Mouse (Mus musculus) neural tube, embryonic 14.5 days (tissue): ENCODE measurements around the gene Ralbp1. TPM values are rescaled to one million over a fixed set of nuclear protein-coding genes. Genes with fewer than 3 reads are reported as not detected.

ENCODE experiments used
- ATAC-seq: fragments of 200-750 bp; cut with Nextera tagmentation; 2 replicates; pipeline ENCODE4 v1.8.0; 2017; ENCODE audit warnings: low read depth, mild to moderate bottlenecking, moderate TSS enrichment, moderate library complexity
- H3K27ac ChIP-seq: fragments of 300-500 bp; sonication (generic); 2 replicates; pipeline ENCODE4 v1.5.1; 2014; ENCODE audit warnings: low read depth, mild to moderate bottlenecking, control low read depth, low read length, moderate library complexity, mixed read lengths
- H3K27me3 ChIP-seq: fragments of 300-500 bp; sonication (generic); 2 replicates; pipeline ENCODE4 v1.6.1; 2014; ENCODE audit warnings: low read length; ENCODE audit not compliant: control insufficient read depth, insufficient read depth
- H3K36me3 ChIP-seq: fragments of 300-500 bp; sonication (generic); 2 replicates; pipeline ENCODE4 v1.6.1; 2014; ENCODE audit warnings: low read length, mixed read lengths; ENCODE audit not compliant: control insufficient read depth, insufficient read depth
- H3K4me1 ChIP-seq: fragments of 300-500 bp; sonication (generic); 2 replicates; pipeline ENCODE4 v1.6.1; 2014; ENCODE audit warnings: low read length; ENCODE audit not compliant: control insufficient read depth, insufficient read depth
- H3K4me2 ChIP-seq: fragments of 300-500 bp; sonication (generic); 2 replicates; pipeline ENCODE4 v1.6.1; 2014; ENCODE audit warnings: mild to moderate bottlenecking, low read depth, low read length, control low read depth
- H3K4me3 ChIP-seq: fragments of 300-500 bp; sonication (generic); 2 replicates; pipeline ENCODE4 v1.5.1; 2014; ENCODE audit warnings: low read depth, low read length, control low read depth, mixed read lengths
- H3K9ac ChIP-seq: fragments of 300-500 bp; sonication (generic); replicated peaks from 2 replicates; pipeline ENCODE4 v1.6.1; 2014; ENCODE audit warnings: low read depth, mild to moderate bottlenecking, control low read depth, low read length, mixed read lengths
- H3K9me3 ChIP-seq: fragments of 300-500 bp; sonication (generic); 2 replicates; pipeline ENCODE4 v1.6.1; 2016; ENCODE audit warnings: low read length; ENCODE audit not compliant: control insufficient read depth
- WGBS: fragments of 180-500 bp; shearing (Covaris S2); extraction: QIAGEN DNeasy Blood & Tissue Kit; methylation state at CpG from one replicate; pipeline ENCODE4 v1.1.7; 2014; 5-methylcytosine and 5-hydroxymethylcytosine counted together
- polyA plus RNA-seq: library from polyadenylated mRNA; unstranded; fragments of >200 nt; fragmentation: Nextera tagmentation; extraction: Ambion mirVana; gene quantifications from 2 replicates; pipeline ENCODE4 v1.2.1, GENCODE M21; 2014

Ralbp1 gene
- 39.5 and 45.9 TPM in 2 replicates for polyA plus RNA-seq

GRCm38 (mm10) chr17:65885697-65886529 is at the start of gene Ralbp1:
TSS of gene Ralbp1 (minus strand) at chr17:65885798.
- H3K4me1 ChIP-seq: peaks cover 15% of the 10 kb centered on the region
- H3K4me3 ChIP-seq: peak within 1 kb of the TSS; percentile 91
- no peak for ATAC-seq
- H3K9me3 ChIP-seq: no peaks in the 10 kb centered on the region
- H3K9ac ChIP-seq: peak within 1 kb of the TSS; percentile 87
- no peaks in the 10 kb centered on the region for H3K36me3 ChIP-seq
- H3K27me3 ChIP-seq: no peaks in the 10 kb centered on the region
- peak within 1 kb of the TSS; percentile 90 for H3K4me2 ChIP-seq
- WGBS: 4% methylated on average over 14 of the region's 14 CpGs
- peak within 1 kb of the TSS; percentile 95 for H3K27ac ChIP-seq

GRCm38 (mm10) chr17:65933741-65934140 is 48.1 kb upstream of the Ralbp1 start:
- H3K27ac ChIP-seq: no peak overlapping the region
- H3K4me1 ChIP-seq: no peaks in the 10 kb centered on the region
- H3K27me3 ChIP-seq: no peaks in the 10 kb centered on the region
- no peaks in the 10 kb centered on the region for H3K9me3 ChIP-seq
- 95% methylated on average over 2 of the region's 2 CpGs for WGBS
- H3K4me2 ChIP-seq: no peak overlapping the region
- peaks cover 19% of the 10 kb centered on the region for H3K36me3 ChIP-seq
- no peak overlapping the region for H3K9ac ChIP-seq
- ATAC-seq: no peak
- no peak overlapping the region for H3K4me3 ChIP-seq

GRCm38 (mm10) chr17:65931525-65931924 is 45.9 kb upstream of the Ralbp1 start:
- Histone ChIP-seq H3K36me3 (peaks cover 22% of the 10 kb centered on the region), H3K4me1 (no peaks in the 10 kb centered on the region), H3K27me3 (no peaks in the 10 kb centered on the region), H3K27ac (0 out of 2 replicates have a peak overlapping the region, but pooled peaks have one; percentile 18), H3K9ac (no peak overlapping the region), H3K4me2 (no peak overlapping the region), H3K4me3 (no peak overlapping the region), H3K9me3 (no peaks in the 10 kb centered on the region)
- 37% methylated on average over 6 of the region's 6 CpGs for WGBS
- peak; percentile 54; the same call in 1 of the 2 replicates for ATAC-seq

- Histone ChIP-seq H3K9me3 (no peaks in the 10 kb centered on the region), H3K36me3 (peaks cover 26% of the 10 kb centered on the region), H3K4me2 (no peak overlapping the region), H3K27ac (no peak overlapping the region), H3K4me3 (no peak overlapping the region), H3K9ac (no peak overlapping the region), H3K27me3 (no peaks in the 10 kb centered on the region), H3K4me1 (no peaks in the 10 kb centered on the region)
- no peak for ATAC-seq
- 83% methylated on average over 6 of the region's 6 CpGs for WGBS
These were observed 45.4 kb upstream of the Ralbp1 start for GRCm38 (mm10) chr17:65930960-65931359.

GRCm38 (mm10) chr17:65930158-65930826 is 44.7 kb upstream of the Ralbp1 start:
- H3K4me3 ChIP-seq: no peak overlapping the region
- H3K36me3 ChIP-seq: peaks cover 33% of the 10 kb centered on the region
- no peak overlapping the region for H3K27ac ChIP-seq
- H3K9me3 ChIP-seq: no peaks in the 10 kb centered on the region
- H3K4me2 ChIP-seq: no peak overlapping the region
- H3K27me3 ChIP-seq: no peaks in the 10 kb centered on the region
- H3K9ac ChIP-seq: no peak overlapping the region
- no peak for ATAC-seq
- 85% methylated on average over 7 of the region's 7 CpGs for WGBS
- no peaks in the 10 kb centered on the region for H3K4me1 ChIP-seq

- H3K4me3 ChIP-seq: no peak overlapping the region
- WGBS: 89% methylated on average over 22 of the region's 22 CpGs
- H3K4me1 ChIP-seq: no peaks in the 10 kb centered on the region
These were observed 43.9 kb upstream of the Ralbp1 start for GRCm38 (mm10) chr17:65929319-65929978.

GRCm38 (mm10) chr17:65927077-65927476 is 41.5 kb upstream of the Ralbp1 start:
- H3K4me3 ChIP-seq: no peak overlapping the region
- H3K9me3 ChIP-seq: no peaks in the 10 kb centered on the region
- no peaks in the 10 kb centered on the region for H3K4me1 ChIP-seq
- H3K9ac ChIP-seq: no peak overlapping the region
- H3K27ac ChIP-seq: no peak overlapping the region
- peaks cover 47% of the 10 kb centered on the region for H3K36me3 ChIP-seq
- H3K27me3 ChIP-seq: no peaks in the 10 kb centered on the region
- 66% methylated on average over 4 of the region's 4 CpGs for WGBS
- no peak for ATAC-seq
- H3K4me2 ChIP-seq: no peak overlapping the region

More at GRCm38 (mm10) chr17:65929319-65929978, 43.9 kb upstream of the Ralbp1 start:
- ATAC-seq: no peak
- Histone ChIP-seq H3K27ac (no peak overlapping the region), H3K9me3 (no peaks in the 10 kb centered on the region), H3K27me3 (no peaks in the 10 kb centered on the region), H3K4me2 (no peak overlapping the region), H3K36me3 (peaks cover 38% of the 10 kb centered on the region), H3K9ac (no peak overlapping the region)

GRCm38 (mm10) chr17:65924218-65924617 is 38.6 kb upstream of the Ralbp1 start:
- no peak overlapping the region for H3K9ac ChIP-seq
- peaks cover 44% of the 10 kb centered on the region for H3K36me3 ChIP-seq
- 83% methylated on average over 5 of the region's 5 CpGs for WGBS
- no peak overlapping the region for H3K27ac ChIP-seq
- no peaks in the 10 kb centered on the region for H3K9me3 ChIP-seq
- no peak for ATAC-seq
- no peaks in the 10 kb centered on the region for H3K4me1 ChIP-seq
- H3K27me3 ChIP-seq: no peaks in the 10 kb centered on the region
- H3K4me3 ChIP-seq: no peak overlapping the region
- no peak overlapping the region for H3K4me2 ChIP-seq
